Mouse (Mus musculus): ENCODE data around the gene Lrp11. TPM values are rescaled to one million over a fixed set of nuclear protein-coding genes. Genes with fewer than 3 reads are reported as not detected.
"Not testable (repeated sequence)": the region's sequence is repeated elsewhere in the genome, so short reads cannot be mapped to it uniquely, and the experiment has no call there.

The Lrp11 gene
- total and polyA plus RNA-seq, 2 experiments from 2014 or later: 0.79 to 3.2 TPM

DNA sequence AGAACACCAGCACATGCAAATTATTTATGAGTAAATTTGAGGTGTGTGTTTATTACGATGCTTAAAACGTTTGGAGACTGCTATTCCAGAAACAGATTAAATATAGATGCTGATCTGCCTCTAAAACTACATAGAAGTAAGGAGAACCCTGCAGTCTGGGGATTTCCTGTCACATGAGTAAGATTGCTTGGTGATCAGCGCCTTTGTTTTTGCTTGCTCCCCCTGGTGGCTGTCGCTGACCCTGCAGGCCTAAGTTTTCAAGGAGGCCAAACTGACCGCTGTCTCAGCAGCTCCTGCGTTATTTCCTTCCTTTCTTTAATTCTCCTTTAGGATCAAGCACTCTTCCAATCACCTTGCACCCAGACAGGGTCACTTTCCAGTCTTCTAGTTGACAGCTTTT lies 11.0 kb downstream of the Lrp11 start:
- TF ChIP-seq CTCF (IDR thresholded peaks at IDR 0.05; ENCODE audit: low read depth) (peak; percentile 80), EP300 (IDR thresholded peaks at IDR 0.05; ENCODE audit: low read depth) (no peak)
- Histone ChIP-seq H3K4me3 (ENCODE audit: low read depth, low read length) (no peak overlapping the region), H3K9me3 (replicated peaks; ENCODE audit: control insufficient read depth, low read length) (no peaks in the 10 kb centered on the region), H3K9ac (replicated peaks; ENCODE audit: low read depth, low read length) (no peak overlapping the region), H3K4me1 (ENCODE audit: control insufficient read depth, insufficient read depth) (no peaks in the 10 kb centered on the region), H3K4me2 (ENCODE audit: low read depth, low read length) (no peak overlapping the region), H3K27me3 (ENCODE audit: control insufficient read depth, insufficient read depth, low read length) (no peaks in the 10 kb centered on the region), H3K36me3 (replicated peaks; ENCODE audit: control insufficient read depth, insufficient read depth, low read length) (no peaks in the 10 kb centered on the region), H3K27ac (ENCODE audit: low read depth) (no peak overlapping the region)
- 7% methylated on average over 6 of the region's 6 CpGs for WGBS
- peak; percentile 58 for DNase-seq (ENCODE audit: low spot score)
- no peak for ATAC-seq (ENCODE audit: insufficient read depth, low read depth)

DNA sequence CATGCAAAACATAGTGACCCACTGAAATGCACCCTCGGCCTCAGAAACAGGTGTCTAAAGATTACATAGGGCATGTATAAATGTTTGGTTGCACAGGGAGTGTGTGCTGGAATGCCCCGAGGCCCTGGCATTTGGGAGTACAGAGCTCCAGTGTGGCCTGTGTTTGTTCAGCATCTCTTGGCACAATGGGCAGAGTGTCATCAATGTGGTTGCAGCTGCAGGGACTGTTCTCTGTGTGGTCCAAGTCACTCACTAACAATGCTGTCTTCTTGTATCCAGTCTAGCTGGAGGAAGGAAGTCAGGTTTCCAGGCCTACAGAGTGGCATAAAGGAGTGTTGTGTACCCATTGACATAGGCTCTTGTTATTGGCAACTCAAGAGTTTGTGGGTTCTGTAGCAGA lies 15.6 kb downstream of the Lrp11 start:
- Histone ChIP-seq H3K4me3 (ENCODE audit: low read depth, low read length) (no peak overlapping the region), H3K36me3 (replicated peaks; ENCODE audit: control insufficient read depth, insufficient read depth, low read length) (no peaks in the 10 kb centered on the region), H3K9ac (replicated peaks; ENCODE audit: low read depth, low read length) (no peak overlapping the region), H3K27me3 (ENCODE audit: control insufficient read depth, insufficient read depth, low read length) (no peaks in the 10 kb centered on the region), H3K4me2 (ENCODE audit: low read depth, low read length) (no peak overlapping the region), H3K4me1 (ENCODE audit: control insufficient read depth, insufficient read depth) (no peaks in the 10 kb centered on the region), H3K27ac (ENCODE audit: low read depth) (no peak overlapping the region), H3K9me3 (replicated peaks; ENCODE audit: control insufficient read depth, low read length) (no peaks in the 10 kb centered on the region)
- DNase-seq (ENCODE audit: low spot score): no peak
- no peak for TF ChIP-seq EP300 (IDR thresholded peaks at IDR 0.05; ENCODE audit: low read depth)
- TF ChIP-seq CTCF (IDR thresholded peaks at IDR 0.05; ENCODE audit: low read depth): no peak
- 69% methylated on average over 2 of the region's 2 CpGs for WGBS
- ATAC-seq (ENCODE audit: insufficient read depth, low read depth): no peak

DNA sequence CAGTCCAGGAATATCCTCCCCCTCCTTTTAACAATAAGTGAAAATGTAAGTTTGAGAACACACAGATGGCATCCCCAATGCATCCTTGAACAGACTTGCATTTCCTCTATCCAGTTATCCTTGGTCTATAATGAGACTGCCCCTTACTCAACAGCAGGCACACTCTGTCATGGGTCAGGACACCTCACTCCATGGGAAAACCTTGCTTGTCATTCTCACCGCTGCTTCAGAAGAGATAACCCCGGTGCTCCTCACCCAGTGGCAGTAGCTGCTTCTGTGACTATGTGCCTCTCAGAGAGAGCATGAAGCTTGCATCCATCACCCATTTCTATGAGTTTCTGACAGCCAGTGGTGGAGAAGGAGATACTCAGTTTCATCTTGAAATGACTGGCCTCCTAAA lies 16.8 kb downstream of the Lrp11 start:
- Histone ChIP-seq H3K9me3 (replicated peaks; ENCODE audit: control insufficient read depth, low read length) (no peaks in the 10 kb centered on the region), H3K4me2 (ENCODE audit: low read depth, low read length) (no peak overlapping the region), H3K4me3 (ENCODE audit: low read depth, low read length) (no peak overlapping the region), H3K9ac (replicated peaks; ENCODE audit: low read depth, low read length) (no peak overlapping the region), H3K36me3 (replicated peaks; ENCODE audit: control insufficient read depth, insufficient read depth, low read length) (no peaks in the 10 kb centered on the region), H3K27me3 (ENCODE audit: control insufficient read depth, insufficient read depth, low read length) (no peaks in the 10 kb centered on the region), H3K4me1 (ENCODE audit: control insufficient read depth, insufficient read depth) (no peaks in the 10 kb centered on the region), H3K27ac (ENCODE audit: low read depth) (no peak overlapping the region)
- no peak for TF ChIP-seq EP300 (IDR thresholded peaks at IDR 0.05; ENCODE audit: low read depth)
- TF ChIP-seq CTCF (IDR thresholded peaks at IDR 0.05; ENCODE audit: low read depth): no peak
- DNase-seq (ENCODE audit: low spot score) (no peak), ATAC-seq (ENCODE audit: insufficient read depth, low read depth) (no peak)
- 46% methylated on average over 2 of the region's 2 CpGs for WGBS

DNA sequence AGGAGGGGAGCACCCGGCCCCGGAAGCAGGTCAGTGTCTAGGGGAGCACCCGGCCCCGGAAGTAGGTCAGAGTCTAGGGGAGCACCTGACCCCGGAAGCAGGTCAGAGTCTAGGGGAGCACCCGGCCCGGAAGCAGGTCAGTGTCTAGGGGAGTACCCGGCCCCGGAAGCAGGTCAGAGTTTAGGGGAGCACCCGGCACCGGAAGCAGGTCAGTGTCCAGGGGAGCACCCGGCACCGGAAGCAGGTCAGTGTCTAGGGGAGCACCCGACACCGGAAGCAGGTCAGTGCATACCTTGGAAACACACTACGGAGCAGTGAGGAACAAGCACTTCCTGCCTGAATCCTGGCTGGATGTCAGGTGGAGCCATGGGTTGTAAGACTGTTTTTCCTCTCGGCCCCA lies 19.0 kb downstream of the Lrp11 start:
- ATAC-seq (ENCODE audit: insufficient read depth, low read depth) (no peak), DNase-seq (ENCODE audit: low spot score) (no peak)
- no peaks in the 10 kb centered on the region for H3K36me3 ChIP-seq (replicated peaks; ENCODE audit: control insufficient read depth, insufficient read depth, low read length)
- TF ChIP-seq CTCF (IDR thresholded peaks at IDR 0.05; ENCODE audit: low read depth) (no peak), EP300 (IDR thresholded peaks at IDR 0.05; ENCODE audit: low read depth) (no peak)
- no peaks in the 10 kb centered on the region for H3K27me3 ChIP-seq (ENCODE audit: control insufficient read depth, insufficient read depth, low read length)
- no peaks in the 10 kb centered on the region for H3K9me3 ChIP-seq (replicated peaks; ENCODE audit: control insufficient read depth, low read length)
- H3K27ac ChIP-seq (ENCODE audit: low read depth): no peak overlapping the region
- no peak overlapping the region for H3K4me3 ChIP-seq (ENCODE audit: low read depth, low read length)
- no peak overlapping the region for H3K9ac ChIP-seq (replicated peaks; ENCODE audit: low read depth, low read length)
- no peaks in the 10 kb centered on the region for H3K4me1 ChIP-seq (ENCODE audit: control insufficient read depth, insufficient read depth)
- 81% methylated on average over 17 of the region's 17 CpGs for WGBS
- no peak overlapping the region for H3K4me2 ChIP-seq (ENCODE audit: low read depth, low read length)

DNA sequence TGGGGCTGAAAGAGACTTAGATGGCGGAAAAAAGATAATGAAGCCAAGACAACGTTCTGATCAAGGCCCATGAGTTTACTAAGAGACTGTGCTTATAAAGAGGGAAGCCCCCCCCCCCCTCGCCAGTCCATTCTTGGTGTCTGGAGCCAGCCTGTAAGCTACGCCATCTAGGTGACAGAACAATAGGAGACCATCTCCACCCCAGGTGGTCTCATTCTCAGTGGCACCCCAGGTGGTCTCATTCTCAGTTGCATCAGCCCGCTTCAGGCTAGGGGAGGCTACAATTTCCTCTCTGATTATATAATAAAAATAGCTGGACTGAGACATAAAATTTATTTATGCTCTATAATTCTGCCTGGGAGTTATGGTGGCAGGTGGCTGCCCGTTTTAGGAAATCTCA lies 22.0 kb downstream of the Lrp11 start:
- H3K4me2 ChIP-seq (ENCODE audit: low read depth, low read length): no peak overlapping the region
- no peak overlapping the region for H3K27ac ChIP-seq (ENCODE audit: low read depth)
- H3K4me1 ChIP-seq (ENCODE audit: control insufficient read depth, insufficient read depth): no peaks in the 10 kb centered on the region
- H3K27me3 ChIP-seq (ENCODE audit: control insufficient read depth, insufficient read depth, low read length): no peaks in the 10 kb centered on the region
- no peak overlapping the region for H3K9ac ChIP-seq (replicated peaks; ENCODE audit: low read depth, low read length)
- H3K9me3 ChIP-seq (replicated peaks; ENCODE audit: control insufficient read depth, low read length): no peaks in the 10 kb centered on the region
- DNase-seq (ENCODE audit: low spot score): no peak
- no peaks in the 10 kb centered on the region for H3K36me3 ChIP-seq (replicated peaks; ENCODE audit: control insufficient read depth, insufficient read depth, low read length)
- ATAC-seq (ENCODE audit: insufficient read depth, low read depth): no peak
- H3K4me3 ChIP-seq (ENCODE audit: low read depth, low read length): no peak overlapping the region
- no peak for TF ChIP-seq CTCF (IDR thresholded peaks at IDR 0.05; ENCODE audit: low read depth)
- TF ChIP-seq EP300 (IDR thresholded peaks at IDR 0.05; ENCODE audit: low read depth): no peak
- 74% methylated on average over 6 of the region's 6 CpGs for WGBS

DNA sequence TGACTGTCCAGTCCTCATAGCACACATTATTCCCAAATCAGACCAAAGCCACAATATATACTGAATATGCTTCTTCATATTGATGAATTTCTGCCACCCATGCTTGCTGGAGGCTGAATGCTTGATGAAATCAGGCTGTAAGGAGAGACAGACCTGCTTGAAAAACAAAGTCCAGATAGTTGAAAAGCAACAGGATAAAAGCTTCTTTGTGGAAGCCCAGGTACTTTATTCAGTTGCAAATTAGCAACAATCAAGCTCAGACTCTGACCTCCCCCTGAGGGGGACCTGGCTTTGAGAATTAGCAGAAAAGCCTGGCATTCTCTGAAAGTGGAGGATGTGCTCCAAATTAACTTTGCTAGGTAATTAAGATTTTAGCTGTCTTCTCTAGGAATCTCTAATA lies 22.6 kb downstream of the Lrp11 start:
- not testable (repeated sequence) for DNase-seq (ENCODE audit: low spot score)

More for the DNA sequence above, 22.6 kb downstream of the Lrp11 start:
- not testable (repeated sequence) for H3K9ac ChIP-seq (replicated peaks; ENCODE audit: low read depth, low read length); H3K4me1 ChIP-seq (ENCODE audit: control insufficient read depth, insufficient read depth); H3K4me2 ChIP-seq (ENCODE audit: low read depth, low read length); H3K27me3 ChIP-seq (ENCODE audit: control insufficient read depth, insufficient read depth, low read length); ATAC-seq (ENCODE audit: insufficient read depth, low read depth); H3K36me3 ChIP-seq (replicated peaks; ENCODE audit: control insufficient read depth, insufficient read depth, low read length); H3K27ac ChIP-seq (ENCODE audit: low read depth); H3K9me3 ChIP-seq (replicated peaks; ENCODE audit: control insufficient read depth, low read length); H3K4me3 ChIP-seq (ENCODE audit: low read depth, low read length)

All from heart, postnatal 0 days (tissue).